Mouse (Mus musculus) bone marrow, adult 2 months (tissue): ENCODE results near the gene Manbal. TPM values are rescaled to one million over a fixed set of nuclear protein-coding genes. Genes with fewer than 3 reads are reported as not detected.

Experiments
- H3K27ac ChIP-seq: fragments of 200-500 bp; 2 replicates; pipeline ENCODE4 v1.5.1; 2012; ENCODE audit warnings: low read depth, mild to moderate bottlenecking, control low read depth, inconsistent platforms, low read length; ENCODE audit not compliant: control insufficient read depth, poor library complexity, insufficient read depth
- H3K4me1 ChIP-seq: fragments of 200-500 bp; 2 replicates; pipeline ENCODE4 v1.6.1; 2011; ENCODE audit warnings: low read length; ENCODE audit not compliant: control insufficient read depth, insufficient read depth
- H3K4me3 ChIP-seq: fragments of 200-500 bp; replicated peaks from 2 replicates; pipeline ENCODE3; 2011; ENCODE audit warnings: mild to moderate bottlenecking, low read depth, low read length, control low read depth; ENCODE audit not compliant: control insufficient read depth
- CTCF ChIP-seq: fragments of 200-500 bp; IDR thresholded peaks from 2 replicates; pipeline ENCODE4 v1.5.1; 2011; ENCODE audit warnings: low read length, control low read depth; ENCODE audit not compliant: control insufficient read depth, insufficient read depth
- POLR2A ChIP-seq: fragments of 200-500 bp; IDR thresholded peaks from 2 replicates; pipeline ENCODE4 v1.6.1; 2011; ENCODE audit warnings: low read depth, mild to moderate bottlenecking, control low read depth, low read length, borderline replicate concordance; ENCODE audit not compliant: control insufficient read depth
- WGBS: fragments of 180-500 bp; shearing (Covaris S2); methylation state at CpG from one replicate; pipeline ENCODE4 v1.1.7; 2018; 5-methylcytosine and 5-hydroxymethylcytosine counted together
- polyA plus RNA-seq: library from polyadenylated mRNA; stranded (reverse); fragments of >200 nt; gene quantifications from 2 replicates; pipeline ENCODE4 v1.2.4, GENCODE M21; 2011; ENCODE audit warnings: low replicate concordance; ENCODE audit not compliant: missing spikeins, insufficient read depth, insufficient read length

Manbal gene
- polyA plus RNA-seq, 1 experiment = 33.1 TPM

GRCm38 (mm10) chr2:157411151-157411693 lies 43.8 kb downstream of the Manbal start:
- H3K27ac ChIP-seq = no peak overlapping the region
- no peak overlapping the region for H3K4me3 ChIP-seq
- WGBS = 84% methylated on average over 6 of the region's 6 CpGs
- TF ChIP-seq POLR2A (no peak), CTCF (no peak)
- H3K4me1 ChIP-seq = no peaks in the 10 kb centered on the region

- Histone ChIP-seq H3K4me3 (no peak overlapping the region), H3K27ac (no peak overlapping the region), H3K4me1 (no peaks in the 10 kb centered on the region)
- 77% methylated on average over 7 of the region's 7 CpGs for WGBS
- TF ChIP-seq CTCF (no peak), POLR2A (no peak)
Measured at GRCm38 (mm10) chr2:157412497-157412896, 45.1 kb downstream of the Manbal start.

DNA sequence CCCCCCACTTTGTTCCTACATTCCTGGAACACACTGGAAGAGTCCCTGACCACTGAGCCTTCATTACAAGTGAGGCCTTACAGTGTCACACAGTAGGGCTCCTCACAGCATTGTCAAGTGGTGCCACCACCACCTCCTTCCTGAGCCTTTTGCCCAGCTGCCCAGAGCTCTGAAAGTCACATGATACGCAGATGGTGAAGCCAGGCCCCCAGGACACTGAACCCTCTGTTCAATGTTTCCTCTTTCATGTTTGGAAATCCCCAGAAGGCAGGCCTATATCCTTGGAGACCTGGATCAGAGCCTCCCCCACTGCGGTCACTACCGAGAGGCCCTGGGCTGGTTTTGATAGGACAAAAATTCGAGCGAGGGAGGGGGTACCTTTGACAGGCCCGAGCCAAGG lies 49.8 kb downstream of the Manbal start:
- no peak overlapping the region for H3K4me3 ChIP-seq
- H3K27ac ChIP-seq = no peak overlapping the region
- WGBS = 67% methylated on average over 6 of the region's 6 CpGs
- TF ChIP-seq CTCF (no peak), POLR2A (no peak)
- no peaks in the 10 kb centered on the region for H3K4me1 ChIP-seq

- Histone ChIP-seq H3K4me1 (no peaks in the 10 kb centered on the region), H3K4me3 (no peak within 1 kb of the TSS), H3K27ac (no peak within 1 kb of the TSS)
- TF ChIP-seq POLR2A (no peak), CTCF (no peak)
- 57% methylated on average over 13 of the region's 13 CpGs for WGBS
Measured at GRCm38 (mm10) chr2:157418206-157418605, 50.8 kb downstream of the Manbal start, which contains the start of gene Src. Gene Src, plus strand, starts transcription at chr2:157418444.

- Histone ChIP-seq H3K27ac (no peak overlapping the region), H3K4me3 (no peak overlapping the region), H3K4me1 (no peaks in the 10 kb centered on the region)
- 28% methylated on average over 7 of the region's 7 CpGs for WGBS
- TF ChIP-seq POLR2A (no peak), CTCF (no peak)
Measured at GRCm38 (mm10) chr2:157418609-157419071, 51.2 kb downstream of the Manbal start.

DNA sequence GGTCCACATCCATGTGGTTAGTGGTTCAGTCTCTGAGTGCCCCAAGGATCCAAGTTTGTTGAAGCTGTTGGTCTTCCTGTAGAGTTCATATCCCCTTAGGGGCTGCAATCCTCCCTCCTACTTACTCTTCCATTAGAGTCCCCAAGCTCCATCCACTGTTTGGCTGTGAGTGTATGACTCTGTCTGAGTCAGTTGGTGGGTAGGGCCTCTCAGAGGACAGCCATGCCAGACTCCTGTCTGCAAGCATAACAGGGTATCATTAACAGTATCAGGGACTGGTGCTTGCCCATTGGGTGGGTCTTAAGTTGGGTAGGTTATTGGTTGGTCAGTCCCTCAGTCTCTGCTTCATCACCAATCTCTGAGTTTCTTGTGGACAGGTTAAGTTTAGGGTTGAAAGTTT lies 52.1 kb downstream of the Manbal start:
- Histone ChIP-seq H3K4me3 (no peak overlapping the region), H3K27ac (no peak overlapping the region), H3K4me1 (no peaks in the 10 kb centered on the region)
- TF ChIP-seq CTCF (no peak), POLR2A (no peak)

GRCm38 (mm10) chr2:157420404-157420803 lies 53.0 kb downstream of the Manbal start:
- H3K4me3 ChIP-seq = no peak overlapping the region
- H3K27ac ChIP-seq = no peak overlapping the region
- no peaks in the 10 kb centered on the region for H3K4me1 ChIP-seq
- 91% methylated on average over 4 of the region's 4 CpGs for WGBS
- TF ChIP-seq POLR2A (no peak), CTCF (no peak)

DNA sequence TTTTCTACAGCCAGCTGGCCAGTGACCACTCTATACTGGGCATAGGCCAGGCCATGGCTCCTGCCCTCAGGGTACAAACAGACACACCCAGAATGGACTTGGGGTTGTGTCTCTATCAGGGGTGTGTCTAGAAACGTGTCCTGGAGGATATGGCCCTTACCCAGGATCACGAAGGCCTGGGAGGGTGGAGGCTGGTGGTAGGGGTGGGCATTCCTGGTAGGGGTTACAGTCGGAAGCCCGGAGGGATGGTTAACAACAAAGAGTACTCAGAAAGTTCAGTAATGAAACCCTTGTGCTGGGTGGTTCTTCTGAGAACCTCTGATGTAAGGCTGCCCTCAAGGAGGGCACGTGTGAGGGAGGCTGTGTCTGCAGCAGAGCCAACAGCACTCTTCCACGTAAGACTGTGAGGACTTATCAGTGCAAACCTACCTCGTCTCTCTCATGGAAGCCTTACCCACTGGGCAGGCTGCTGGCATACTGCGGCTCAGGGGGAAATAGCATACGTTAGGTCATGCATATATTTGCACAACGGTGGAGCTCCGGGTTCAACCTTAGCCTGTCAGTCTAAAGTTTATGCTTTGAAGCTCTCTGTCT lies 54.8 kb downstream of the Manbal start:
- WGBS = 82% methylated on average over 11 of the region's 11 CpGs
- H3K27ac ChIP-seq = no peak overlapping the region
- TF ChIP-seq POLR2A = no peak
- TF ChIP-seq CTCF = no peak

More for the DNA sequence above, 54.8 kb downstream of the Manbal start:
- Histone ChIP-seq H3K4me1 (no peaks in the 10 kb centered on the region), H3K4me3 (no peak overlapping the region)
